Mouse (Mus musculus) midbrain, embryonic 15.5 days (tissue): ENCODE results near the gene Hmg20a. TPM values are rescaled to one million over a fixed set of nuclear protein-coding genes. Genes with fewer than 3 reads are reported as not detected.

Experiments used
- ATAC-seq: fragments of 200-750 bp; cut with Nextera tagmentation; replicated peaks from 2 replicates; pipeline ENCODE4 v1.8.0; 2017; ENCODE audit warnings: moderate TSS enrichment
- H3K27ac ChIP-seq: fragments of 300-500 bp; sonication (generic); 2 replicates; pipeline ENCODE4 v1.5.1; 2015; ENCODE audit warnings: mild to moderate bottlenecking, inconsistent platforms
- H3K27me3 ChIP-seq: fragments of 300-500 bp; sonication (generic); replicated peaks from 2 replicates; pipeline ENCODE4 v1.6.1; 2015; ENCODE audit warnings: inconsistent platforms
- H3K36me3 ChIP-seq: fragments of 300-500 bp; sonication (generic); replicated peaks from 2 replicates; pipeline ENCODE4 v1.6.1; 2015; ENCODE audit warnings: inconsistent platforms
- H3K4me1 ChIP-seq: fragments of 300-500 bp; sonication (generic); 2 replicates; pipeline ENCODE4 v1.6.1; 2015; ENCODE audit warnings: inconsistent platforms
- H3K4me2 ChIP-seq: fragments of 300-500 bp; sonication (generic); 2 replicates; pipeline ENCODE4 v1.6.1; 2015; ENCODE audit warnings: inconsistent platforms, mild to moderate bottlenecking, moderate library complexity
- H3K4me3 ChIP-seq: fragments of 300-500 bp; sonication (generic); 2 replicates; pipeline ENCODE4 v1.5.1; 2015; ENCODE audit warnings: mild to moderate bottlenecking, inconsistent platforms
- H3K9ac ChIP-seq: fragments of 300-500 bp; sonication (generic); 2 replicates; pipeline ENCODE4 v1.6.1; 2015; ENCODE audit warnings: mild to moderate bottlenecking, inconsistent platforms
- H3K9me3 ChIP-seq: fragments of 300-500 bp; sonication (generic); 2 replicates; pipeline ENCODE4 v1.6.1; 2016; ENCODE audit warnings: inconsistent platforms
- WGBS: fragments of 180-500 bp; shearing (Covaris S2); methylation state at CpG from one replicate; pipeline ENCODE4 v1.1.7; 2015; ENCODE audit warnings: mixed read lengths; 5-methylcytosine and 5-hydroxymethylcytosine counted together
- polyA plus RNA-seq: library from polyadenylated mRNA; unstranded; fragments of >200 nt; fragmentation: Nextera tagmentation; extraction: Ambion mirVana; gene quantifications from 2 replicates; pipeline ENCODE4 v1.2.1, GENCODE M21; 2015

Hmg20a gene
- polyA plus RNA-seq, 1 experiment from 2014 or later: 97.0 TPM

GRCm38 (mm10) chr9:56512486-56512885 is 94.1 kb downstream of the Hmg20a start:
- H3K4me2 ChIP-seq: no peak overlapping the region
- no peaks in the 10 kb centered on the region for H3K9me3 ChIP-seq
- H3K4me1 ChIP-seq: peaks cover 13% of the 10 kb centered on the region
- no peak for ATAC-seq
- no peak overlapping the region for H3K27ac ChIP-seq
- no peak overlapping the region for H3K4me3 ChIP-seq
- H3K27me3 ChIP-seq: no peaks in the 10 kb centered on the region
- 91% methylated on average over 4 of the region's 4 CpGs for WGBS
- H3K9ac ChIP-seq: no peak overlapping the region
- no peaks in the 10 kb centered on the region for H3K36me3 ChIP-seq

GRCm38 (mm10) chr9:56515110-56515509 is 96.7 kb downstream of the Hmg20a start:
- no peak overlapping the region for H3K27ac ChIP-seq
- no peak overlapping the region for H3K4me2 ChIP-seq
- 84% methylated on average over 5 of the region's 5 CpGs for WGBS
- no peak for ATAC-seq
- H3K4me1 ChIP-seq: peaks cover 9% of the 10 kb centered on the region; the same call in 1 of the 2 replicates
- H3K9ac ChIP-seq: no peak overlapping the region
- no peak overlapping the region for H3K4me3 ChIP-seq
- H3K9me3 ChIP-seq: no peaks in the 10 kb centered on the region
- no peaks in the 10 kb centered on the region for H3K36me3 ChIP-seq
- H3K27me3 ChIP-seq: no peaks in the 10 kb centered on the region

GRCm38 (mm10) chr9:56516219-56516618 is 97.8 kb downstream of the Hmg20a start:
- no peaks in the 10 kb centered on the region for H3K36me3 ChIP-seq
- no peak for ATAC-seq
- H3K9ac ChIP-seq: no peak overlapping the region
- H3K4me2 ChIP-seq: no peak overlapping the region
- H3K9me3 ChIP-seq: no peaks in the 10 kb centered on the region
- no peak overlapping the region for H3K4me3 ChIP-seq
- WGBS: 65% methylated on average over 3 of the region's 3 CpGs
- peaks cover 9% of the 10 kb centered on the region; the same call in 1 of the 2 replicates for H3K4me1 ChIP-seq
- no peaks in the 10 kb centered on the region for H3K27me3 ChIP-seq
- no peak overlapping the region for H3K27ac ChIP-seq

- no peak; the same call in 1 of the 2 replicates for ATAC-seq
- no peaks in the 10 kb centered on the region for H3K27me3 ChIP-seq
- 56% methylated on average over 4 of the region's 4 CpGs for WGBS
- no peak overlapping the region for H3K4me2 ChIP-seq
- no peaks in the 10 kb centered on the region for H3K9me3 ChIP-seq
- H3K27ac ChIP-seq: no peak overlapping the region
- peaks cover 9% of the 10 kb centered on the region; the same call in 1 of the 2 replicates for H3K4me1 ChIP-seq
- H3K9ac ChIP-seq: no peak overlapping the region
- no peaks in the 10 kb centered on the region for H3K36me3 ChIP-seq
- no peak overlapping the region for H3K4me3 ChIP-seq
These were observed 98.4 kb downstream of the Hmg20a start for GRCm38 (mm10) chr9:56516692-56517263.

GRCm38 (mm10) chr9:56522281-56522680 is 103.9 kb downstream of the Hmg20a start:
- no peak overlapping the region for H3K27ac ChIP-seq
- no peaks in the 10 kb centered on the region for H3K27me3 ChIP-seq
- ATAC-seq: no peak
- no peaks in the 10 kb centered on the region for H3K9me3 ChIP-seq
- 0 out of 2 replicates have a peak, but pooled peaks cover 4% of the 10 kb centered on the region for H3K4me1 ChIP-seq
- no peak overlapping the region for H3K9ac ChIP-seq
- H3K4me2 ChIP-seq: no peak overlapping the region
- WGBS: 37% methylated on average over 10 of the region's 10 CpGs
- H3K4me3 ChIP-seq: no peak overlapping the region
- no peaks in the 10 kb centered on the region for H3K36me3 ChIP-seq

DNA sequence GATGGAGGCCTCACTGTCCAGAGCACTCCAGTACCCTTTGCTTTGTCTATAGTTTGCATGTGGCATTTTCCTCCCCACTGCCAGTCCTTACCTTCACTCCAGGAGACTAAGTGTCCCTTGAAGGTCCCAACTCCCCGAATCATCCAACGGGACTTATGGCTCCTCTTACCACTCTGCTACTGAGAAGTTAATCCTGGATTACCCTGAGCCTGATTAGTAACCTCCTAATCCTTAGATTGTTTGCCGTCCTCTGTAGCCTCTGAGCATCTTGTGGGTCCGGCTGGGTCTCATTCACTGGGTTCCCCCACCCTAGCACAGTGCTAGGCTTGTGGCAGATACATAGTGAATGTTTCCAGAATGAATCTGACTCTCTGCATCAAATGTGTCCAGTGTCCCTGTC is 109.5 kb downstream of the Hmg20a start:
- WGBS: 16% methylated on average over 4 of the region's 4 CpGs
- H3K27ac ChIP-seq: no peak overlapping the region
- H3K4me3 ChIP-seq: no peak overlapping the region
- no peaks in the 10 kb centered on the region for H3K9me3 ChIP-seq
- no peak overlapping the region for H3K4me2 ChIP-seq
- ATAC-seq: no peak
- H3K9ac ChIP-seq: no peak overlapping the region
- no peaks in the 10 kb centered on the region for H3K4me1 ChIP-seq
- no peaks in the 10 kb centered on the region for H3K36me3 ChIP-seq
- no peaks in the 10 kb centered on the region for H3K27me3 ChIP-seq

DNA sequence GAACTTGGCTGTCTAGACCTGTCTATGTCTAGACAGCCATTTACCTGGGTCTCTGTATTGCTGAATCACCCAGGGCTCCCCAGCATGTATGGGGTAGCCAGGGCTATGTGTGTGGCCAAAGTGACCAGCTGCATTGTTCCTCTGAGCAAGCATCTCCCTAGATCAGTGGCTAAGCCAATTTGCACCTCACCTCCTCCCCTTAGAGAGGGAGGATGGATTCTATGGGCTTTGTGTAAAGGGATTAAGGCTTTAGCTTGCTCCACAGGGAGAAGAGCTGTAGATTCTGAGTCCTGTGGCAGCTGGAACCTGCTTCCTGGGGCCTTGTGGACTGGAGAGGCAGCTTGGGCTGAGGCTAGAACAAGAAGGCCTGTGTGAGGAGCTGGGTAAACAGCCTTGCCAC is 113.6 kb downstream of the Hmg20a start:
- no peak for ATAC-seq
- Histone ChIP-seq H3K36me3 (no peaks in the 10 kb centered on the region), H3K27ac (no peak overlapping the region)

GRCm38 (mm10) chr9:56533916-56534315 is 115.5 kb downstream of the Hmg20a start:
- peak overlapping the region; percentile 20; the same call in 1 of the 2 replicates for H3K27ac ChIP-seq
- 0 out of 2 replicates have a peak, but pooled peaks cover 2% of the 10 kb centered on the region for H3K27me3 ChIP-seq
- no peaks in the 10 kb centered on the region for H3K9me3 ChIP-seq
- no peak overlapping the region for H3K9ac ChIP-seq
- H3K36me3 ChIP-seq: no peaks in the 10 kb centered on the region
- H3K4me2 ChIP-seq: no peak overlapping the region
- WGBS: 67% methylated on average over 9 of the region's 9 CpGs
- no peak for ATAC-seq
- H3K4me3 ChIP-seq: no peak overlapping the region
- peaks cover 14% of the 10 kb centered on the region for H3K4me1 ChIP-seq

More for the DNA sequence above, 113.6 kb downstream of the Hmg20a start:
- H3K9me3 ChIP-seq: no peaks in the 10 kb centered on the region
- H3K4me1 ChIP-seq: peaks cover 14% of the 10 kb centered on the region
- no peak overlapping the region for H3K4me2 ChIP-seq
- 0 out of 2 replicates have a peak, but pooled peaks cover 2% of the 10 kb centered on the region for H3K27me3 ChIP-seq
- no peak overlapping the region for H3K9ac ChIP-seq
- H3K4me3 ChIP-seq: no peak overlapping the region

DNA sequence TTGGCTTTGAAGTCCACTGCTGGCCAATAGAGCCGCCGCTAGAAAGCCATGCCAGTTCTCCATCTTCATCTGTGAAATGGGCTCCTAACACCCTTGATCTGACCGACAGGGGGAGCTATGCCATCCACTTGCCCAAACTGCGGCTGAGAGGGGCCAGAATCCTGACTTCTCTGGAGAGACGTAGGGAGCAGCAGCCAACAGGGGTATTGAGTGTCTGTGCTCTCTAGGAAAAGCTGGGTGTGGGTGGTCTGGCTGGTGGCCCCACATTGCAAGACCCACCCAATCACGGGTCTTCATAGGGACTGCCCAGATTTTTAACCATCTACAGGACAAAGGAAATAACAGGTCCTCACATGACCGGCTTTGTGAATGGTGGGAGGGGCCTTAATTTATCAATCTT is 116.3 kb downstream of the Hmg20a start:
- no peak overlapping the region for H3K4me2 ChIP-seq

GRCm38 (mm10) chr9:56535361-56535760 is 117.0 kb downstream of the Hmg20a start:
- 0 out of 2 replicates have a peak, but pooled peaks cover 2% of the 10 kb centered on the region for H3K27me3 ChIP-seq
- H3K27ac ChIP-seq: peak overlapping the region; percentile 57
- 22% methylated on average over 11 of the region's 11 CpGs for WGBS
- ATAC-seq: peak; percentile 78
- peaks cover 14% of the 10 kb centered on the region for H3K4me1 ChIP-seq
- no peaks in the 10 kb centered on the region for H3K9me3 ChIP-seq
- H3K36me3 ChIP-seq: no peaks in the 10 kb centered on the region
- no peak overlapping the region for H3K9ac ChIP-seq
- no peak overlapping the region for H3K4me3 ChIP-seq
- peak overlapping the region; percentile 33 for H3K4me2 ChIP-seq

More for the DNA sequence above, 116.3 kb downstream of the Hmg20a start:
- H3K4me1 ChIP-seq: peaks cover 14% of the 10 kb centered on the region
- no peaks in the 10 kb centered on the region for H3K36me3 ChIP-seq
- no peak overlapping the region for H3K4me3 ChIP-seq
- H3K27me3 ChIP-seq: 0 out of 2 replicates have a peak, but pooled peaks cover 2% of the 10 kb centered on the region
- peak; percentile 37; the same call in 1 of the 2 replicates for ATAC-seq
- no peaks in the 10 kb centered on the region for H3K9me3 ChIP-seq
- H3K27ac ChIP-seq: 0 out of 2 replicates have a peak overlapping the region, but pooled peaks have one; percentile 57
- no peak overlapping the region for H3K9ac ChIP-seq
- WGBS: 50% methylated on average over 7 of the region's 7 CpGs

- peaks cover 11% of the 10 kb centered on the region for H3K4me1 ChIP-seq
- H3K36me3 ChIP-seq: no peaks in the 10 kb centered on the region
- 0 out of 2 replicates have a peak, but pooled peaks cover 2% of the 10 kb centered on the region for H3K27me3 ChIP-seq
- ATAC-seq: no peak
- H3K9me3 ChIP-seq: no peaks in the 10 kb centered on the region
- 60% methylated on average over 12 of the region's 12 CpGs for WGBS
- no peak overlapping the region for H3K27ac ChIP-seq
- H3K9ac ChIP-seq: no peak overlapping the region
- H3K4me2 ChIP-seq: no peak overlapping the region
- H3K4me3 ChIP-seq: no peak overlapping the region
These were observed 121.6 kb downstream of the Hmg20a start for GRCm38 (mm10) chr9:56540051-56540450.

DNA sequence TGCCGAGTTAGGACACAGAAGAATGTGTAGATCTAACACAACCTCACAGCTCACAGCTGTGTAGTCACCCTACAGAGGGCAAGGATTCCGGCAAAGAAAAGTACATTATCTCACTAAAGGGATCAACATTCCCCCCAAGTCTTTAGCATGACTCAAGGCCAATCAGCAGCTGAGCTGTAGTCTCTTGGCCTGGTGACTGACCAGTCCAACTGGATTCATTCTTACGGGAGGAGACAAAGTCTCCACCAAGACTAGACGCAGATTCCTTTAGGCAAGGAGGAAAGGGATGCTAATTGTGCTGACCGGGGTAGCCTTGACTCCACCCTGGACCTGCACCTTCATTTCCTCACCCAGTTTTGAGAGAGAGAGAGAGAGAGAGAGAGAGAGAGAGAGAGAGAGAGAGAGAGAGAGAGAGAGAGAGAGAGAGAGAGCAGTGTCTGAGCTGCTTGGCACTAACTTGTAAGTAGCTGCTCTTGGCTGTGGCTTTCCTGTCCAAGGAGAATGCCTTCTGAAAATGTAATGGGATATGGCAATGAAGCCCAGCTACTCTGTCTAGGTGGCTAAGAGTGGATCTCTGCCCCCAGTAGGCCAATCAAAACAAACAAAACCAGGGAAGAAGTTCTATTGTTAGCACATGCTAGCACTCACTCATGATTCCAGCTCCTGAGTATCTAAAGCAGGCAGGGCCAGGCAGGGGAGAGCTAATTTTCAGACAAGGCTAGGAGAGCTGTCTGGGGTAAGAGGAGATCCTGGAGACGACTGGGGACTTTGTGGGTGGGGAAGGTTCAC is 126.5 kb downstream of the Hmg20a start:
- Histone ChIP-seq H3K4me2 (no peak overlapping the region), H3K27me3 (no peaks in the 10 kb centered on the region), H3K36me3 (no peaks in the 10 kb centered on the region), H3K9ac (no peak overlapping the region), H3K4me1 (no peaks in the 10 kb centered on the region), H3K4me3 (no peak overlapping the region), H3K9me3 (no peaks in the 10 kb centered on the region), H3K27ac (no peak overlapping the region)
- ATAC-seq: no peak
- 77% methylated on average over 6 of the region's 6 CpGs for WGBS
